Mouse (Mus musculus) neural tube, embryonic 11.5 days (tissue): ENCODE measurements at regions not wholly inside any gene's neighbourhood (a gene's known extent, or its start where the extent isn't known, plus 50 kb on each side); places are given as distances from the start of the nearest gene placed in this dataset.

Experiments used
- ATAC-seq: fragments of 200-750 bp; cut with Nextera tagmentation; 2 replicates; pipeline ENCODE4 v1.8.0; 2017; ENCODE audit warnings: moderate number of reproducible peaks, mild to moderate bottlenecking, moderate TSS enrichment, moderate library complexity; ENCODE audit not compliant: insufficient read depth, low FRiP score, low TSS enrichment
- DNase-seq: peaks from one replicate; pipeline ENCODE4 v3.0.0-alpha.2; 2015; ENCODE audit warnings: low spot score
- H3K27ac ChIP-seq: fragments of 300-500 bp; sonication (generic); 2 replicates; pipeline ENCODE4 v1.5.1; 2014; ENCODE audit warnings: low read depth, mild to moderate bottlenecking, low read length
- H3K27me3 ChIP-seq: fragments of 300-500 bp; sonication (generic); 2 replicates; pipeline ENCODE4 v1.6.1; 2014; ENCODE audit warnings: mild to moderate bottlenecking, low read length, mixed read lengths; ENCODE audit not compliant: control insufficient read depth, insufficient read depth
- H3K36me3 ChIP-seq: fragments of 300-500 bp; sonication (generic); 2 replicates; pipeline ENCODE4 v1.6.1; 2014; ENCODE audit warnings: mild to moderate bottlenecking, low read length, moderate library complexity, mixed read lengths; ENCODE audit not compliant: control insufficient read depth, insufficient read depth
- H3K4me1 ChIP-seq: fragments of 300-500 bp; sonication (generic); 2 replicates; pipeline ENCODE4 v1.6.1; 2014; ENCODE audit warnings: low read length, mixed read lengths; ENCODE audit not compliant: control insufficient read depth, insufficient read depth
- H3K4me2 ChIP-seq: fragments of 300-500 bp; sonication (generic); 2 replicates; pipeline ENCODE4 v1.6.1; 2014; ENCODE audit warnings: low read depth, mild to moderate bottlenecking, moderate library complexity
- H3K4me3 ChIP-seq: fragments of 300-500 bp; sonication (generic); 2 replicates; pipeline ENCODE4 v1.5.1; 2014; ENCODE audit warnings: low read depth, low read length
- H3K9ac ChIP-seq: fragments of 300-500 bp; sonication (generic); 2 replicates; pipeline ENCODE4 v1.6.1; 2014; ENCODE audit warnings: mild to moderate bottlenecking, low read length
- H3K9me3 ChIP-seq: fragments of 300-500 bp; sonication (generic); 2 replicates; pipeline ENCODE4 v1.6.1; 2016; ENCODE audit warnings: low read length; ENCODE audit not compliant: control insufficient read depth
- WGBS: fragments of 180-500 bp; shearing (Covaris S2); extraction: QIAGEN DNeasy Blood & Tissue Kit; methylation state at CpG from one replicate; pipeline ENCODE4 v1.1.7; 2014; 5-methylcytosine and 5-hydroxymethylcytosine counted together

- DNase-seq (peak; percentile 86), ATAC-seq (peak; percentile 94)
- no peak overlapping the region for H3K27ac ChIP-seq
- no peaks in the 10 kb centered on the region for H3K36me3 ChIP-seq
- H3K4me3 ChIP-seq = peak overlapping the region; percentile 18; the same call in 1 of the 2 replicates
- peak overlapping the region; percentile 24 for H3K4me2 ChIP-seq
- 27% methylated on average over 20 of the region's 20 CpGs for WGBS
- no peaks in the 10 kb centered on the region for H3K27me3 ChIP-seq
- no peaks in the 10 kb centered on the region for H3K9me3 ChIP-seq
- H3K4me1 ChIP-seq = no peaks in the 10 kb centered on the region
- H3K9ac ChIP-seq = no peak overlapping the region
These were observed 66.7 kb downstream of the Rwdd3 start for GRCm38 (mm10) chr3:121104571-121105407.

DNA sequence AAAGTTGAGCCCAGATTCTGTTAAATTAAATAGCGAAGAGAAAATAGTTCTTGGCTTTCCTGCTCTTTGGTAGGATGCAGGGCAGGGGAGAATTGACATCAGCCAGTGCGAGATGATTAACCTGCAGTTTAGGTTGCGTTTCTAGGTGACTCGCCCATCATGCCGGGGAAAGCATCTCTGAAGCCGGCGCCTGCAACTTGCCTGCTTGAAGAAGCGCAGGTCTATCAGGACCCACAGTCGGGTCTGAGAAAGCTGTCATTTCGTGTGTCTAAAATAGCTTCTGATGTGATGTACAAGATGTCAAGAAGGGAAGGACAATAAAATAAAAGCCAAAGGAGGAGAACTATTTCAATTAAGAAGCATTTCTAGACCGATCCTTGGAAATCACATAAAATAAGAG lies 68.6 kb downstream of the Rwdd3 start:
- no peak overlapping the region for H3K4me2 ChIP-seq
- H3K27ac ChIP-seq = no peak overlapping the region
- DNase-seq (no peak), ATAC-seq (no peak)
- H3K9ac ChIP-seq = no peak overlapping the region
- no peaks in the 10 kb centered on the region for H3K9me3 ChIP-seq
- no peaks in the 10 kb centered on the region for H3K4me1 ChIP-seq
- no peaks in the 10 kb centered on the region for H3K27me3 ChIP-seq
- H3K4me3 ChIP-seq = no peak overlapping the region
- 76% methylated on average over 11 of the region's 11 CpGs for WGBS
- no peaks in the 10 kb centered on the region for H3K36me3 ChIP-seq

GRCm38 (mm10) chr3:121102120-121102519 lies 69.4 kb downstream of the Rwdd3 start:
- no peak for ATAC-seq
- Histone ChIP-seq H3K27ac (no peak overlapping the region), H3K27me3 (no peaks in the 10 kb centered on the region), H3K9ac (no peak overlapping the region), H3K9me3 (no peaks in the 10 kb centered on the region), H3K4me3 (no peak overlapping the region), H3K36me3 (no peaks in the 10 kb centered on the region), H3K4me1 (no peaks in the 10 kb centered on the region), H3K4me2 (no peak overlapping the region)
- 85% methylated on average over 1 of the region's 1 CpGs for WGBS
- DNase-seq = no peak

DNA sequence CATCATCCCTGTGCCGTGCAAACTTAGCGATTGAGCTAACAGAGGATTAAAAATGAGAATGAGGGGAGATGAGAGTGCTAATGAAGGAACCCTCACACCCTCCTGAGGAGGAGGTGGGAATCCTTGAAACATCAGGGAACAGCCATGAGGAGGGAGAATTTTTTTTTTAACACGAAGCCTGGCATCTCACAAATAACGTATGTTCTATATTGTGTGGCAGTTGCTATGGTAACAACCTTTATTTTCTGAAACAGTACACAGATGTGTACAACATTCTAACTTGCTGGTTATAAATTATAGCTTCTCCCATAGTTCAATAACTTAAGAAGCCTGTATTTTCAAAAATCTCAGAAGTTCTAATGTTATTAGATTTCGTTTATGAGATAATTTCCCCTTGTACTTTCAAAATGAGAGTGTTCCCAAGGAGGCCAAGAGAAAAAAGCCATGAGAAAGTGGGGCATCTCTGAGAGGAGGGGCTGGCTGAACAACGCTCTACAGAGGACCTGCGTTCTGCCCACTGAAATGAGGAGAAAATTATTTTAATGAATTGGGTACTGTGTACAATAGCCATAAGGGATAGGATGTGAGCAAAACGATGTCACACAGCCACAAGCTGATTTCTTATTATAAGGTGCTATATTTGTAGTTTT lies 71.2 kb downstream of the Rwdd3 start:
- 78% methylated on average over 8 of the region's 8 CpGs for WGBS
- no peak overlapping the region for H3K9ac ChIP-seq
- no peak for ATAC-seq
- no peak overlapping the region for H3K27ac ChIP-seq
- H3K4me3 ChIP-seq = no peak overlapping the region
- no peaks in the 10 kb centered on the region for H3K27me3 ChIP-seq
- no peaks in the 10 kb centered on the region for H3K36me3 ChIP-seq
- no peaks in the 10 kb centered on the region for H3K9me3 ChIP-seq
- H3K4me2 ChIP-seq = no peak overlapping the region
- no peaks in the 10 kb centered on the region for H3K4me1 ChIP-seq
- DNase-seq = no peak

GRCm38 (mm10) chr3:121093509-121093908 lies 78.0 kb downstream of the Rwdd3 start:
- Histone ChIP-seq H3K4me1 (no peaks in the 10 kb centered on the region), H3K36me3 (no peaks in the 10 kb centered on the region), H3K27me3 (no peaks in the 10 kb centered on the region), H3K4me3 (no peak overlapping the region), H3K27ac (no peak overlapping the region), H3K4me2 (no peak overlapping the region), H3K9ac (no peak overlapping the region), H3K9me3 (no peaks in the 10 kb centered on the region)
- whole genome bisulfite sequencing = 51% methylated on average over 6 of the region's 6 CpGs
- ATAC-seq (peak; percentile 49; the same call in 1 of the 2 replicates), DNase-seq (peak; percentile 48)

DNA sequence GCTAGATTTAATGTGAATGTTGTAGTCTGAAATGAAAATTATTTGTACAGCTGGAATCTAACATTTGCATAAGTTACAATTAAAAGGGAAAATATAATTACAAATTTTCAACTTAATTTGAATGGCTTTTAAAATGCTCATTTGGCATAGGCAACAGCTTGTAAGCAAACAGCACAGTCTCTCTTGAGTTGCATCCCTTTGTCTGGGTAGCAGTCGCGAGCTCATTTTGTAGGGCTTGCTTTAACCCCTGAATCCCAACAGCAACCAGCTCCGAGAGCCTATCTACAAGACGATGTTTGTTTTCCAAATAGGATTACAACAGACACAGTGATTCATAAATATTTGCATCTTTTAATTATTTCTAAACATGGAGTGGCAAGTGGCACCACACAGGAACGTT lies 82.8 kb downstream of the Rwdd3 start:
- WGBS = 93% methylated on average over 5 of the region's 5 CpGs
- Histone ChIP-seq H3K27ac (no peak overlapping the region), H3K4me1 (no peaks in the 10 kb centered on the region), H3K9ac (no peak overlapping the region), H3K9me3 (no peaks in the 10 kb centered on the region), H3K27me3 (no peaks in the 10 kb centered on the region), H3K36me3 (no peaks in the 10 kb centered on the region), H3K4me2 (no peak overlapping the region), H3K4me3 (no peak overlapping the region)
- no peak for DNase-seq
- no peak for ATAC-seq

- DNase-seq (no peak), ATAC-seq (no peak)
- no peak overlapping the region for H3K27ac ChIP-seq
- H3K4me1 ChIP-seq = no peaks in the 10 kb centered on the region
- H3K36me3 ChIP-seq = no peaks in the 10 kb centered on the region
- H3K9me3 ChIP-seq = no peaks in the 10 kb centered on the region
- H3K4me2 ChIP-seq = no peak overlapping the region
- no peaks in the 10 kb centered on the region for H3K27me3 ChIP-seq
- no peak overlapping the region for H3K4me3 ChIP-seq
- 89% methylated on average over 5 of the region's 5 CpGs for WGBS
- H3K9ac ChIP-seq = no peak overlapping the region
These were observed 102.8 kb downstream of the Rwdd3 start for GRCm38 (mm10) chr3:121068676-121069075.

DNA sequence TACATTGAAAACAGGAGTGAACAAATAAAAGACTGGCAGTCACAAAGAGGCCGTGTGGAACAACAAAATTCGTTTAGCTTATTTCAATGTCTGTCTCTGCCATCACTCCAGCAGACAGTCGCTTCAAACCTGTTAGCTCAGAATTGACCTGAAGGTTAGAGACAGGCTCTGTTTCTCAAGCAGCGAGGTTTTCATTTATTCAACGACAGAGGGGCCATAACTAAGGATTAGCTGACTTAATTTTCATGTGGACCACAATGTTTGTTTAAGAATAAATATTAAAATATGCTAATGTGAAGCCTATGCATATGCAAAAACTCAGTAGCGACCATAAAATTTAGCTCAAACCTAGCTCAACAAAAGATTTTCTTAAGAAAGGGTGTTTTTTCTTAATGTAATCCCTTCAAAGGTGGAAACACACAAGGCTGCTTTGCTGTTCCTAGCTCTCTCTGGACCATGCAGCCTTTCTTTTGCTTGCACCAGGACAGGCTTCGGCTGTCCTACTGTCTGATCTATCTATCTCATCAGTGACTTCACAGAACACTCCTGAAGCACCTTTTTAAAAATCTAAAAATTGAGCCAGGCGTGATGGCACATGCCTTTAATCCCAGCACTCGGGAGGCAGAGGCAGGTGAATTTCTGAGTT lies 135.5 kb downstream of the Rwdd3 start:
- no peaks in the 10 kb centered on the region for H3K4me1 ChIP-seq
- no peak for DNase-seq
- no peaks in the 10 kb centered on the region for H3K9me3 ChIP-seq
- 79% methylated on average over 9 of the region's 9 CpGs for WGBS
- no peaks in the 10 kb centered on the region for H3K27me3 ChIP-seq
- ATAC-seq = no peak
- no peak overlapping the region for H3K4me3 ChIP-seq
- no peaks in the 10 kb centered on the region for H3K36me3 ChIP-seq
- no peak overlapping the region for H3K27ac ChIP-seq
- no peak overlapping the region for H3K9ac ChIP-seq
- no peak overlapping the region for H3K4me2 ChIP-seq
